Mouse (Mus musculus): ENCODE measurements around the gene Dab1.

The Dab1 gene

GRCm38 (mm10) chr4:103822669-103823068 is 203.5 kb downstream of the Dab1 start:
- in situ Hi-C loops (cut with MboI) = no loop called here

- in situ Hi-C loops (cut with MboI) = no loop called here
These were observed 219.2 kb downstream of the Dab1 start for GRCm38 (mm10) chr4:103838377-103838776.

GRCm38 (mm10) chr4:103839541-103839940 is 220.4 kb downstream of the Dab1 start:
- in situ Hi-C loops (cut with MboI) = no loop called here

- in situ Hi-C loops (cut with MboI) = no loop called here
These were observed 222.0 kb downstream of the Dab1 start for GRCm38 (mm10) chr4:103841126-103841525.

DNA sequence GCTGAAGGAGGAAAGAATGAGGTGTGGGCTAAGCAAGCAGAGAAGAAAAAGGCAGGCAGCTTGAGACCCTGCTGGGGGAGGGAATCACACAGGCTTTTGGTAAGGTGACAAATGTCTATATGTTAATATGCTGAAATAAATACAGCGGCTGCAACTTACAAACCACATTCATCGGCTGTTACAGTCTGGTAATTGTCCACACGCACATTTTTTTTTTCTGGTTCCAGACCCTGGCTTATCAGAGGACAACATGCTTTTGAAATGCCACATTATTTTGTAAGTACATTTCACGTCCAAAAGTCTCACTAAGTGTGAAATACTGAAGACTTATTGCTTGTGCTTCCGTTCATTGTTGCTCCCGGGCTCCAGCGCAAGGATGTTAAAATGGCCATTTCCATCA is 225.5 kb downstream of the Dab1 start:
- in situ Hi-C loops (cut with MboI) = no loop called here

DNA sequence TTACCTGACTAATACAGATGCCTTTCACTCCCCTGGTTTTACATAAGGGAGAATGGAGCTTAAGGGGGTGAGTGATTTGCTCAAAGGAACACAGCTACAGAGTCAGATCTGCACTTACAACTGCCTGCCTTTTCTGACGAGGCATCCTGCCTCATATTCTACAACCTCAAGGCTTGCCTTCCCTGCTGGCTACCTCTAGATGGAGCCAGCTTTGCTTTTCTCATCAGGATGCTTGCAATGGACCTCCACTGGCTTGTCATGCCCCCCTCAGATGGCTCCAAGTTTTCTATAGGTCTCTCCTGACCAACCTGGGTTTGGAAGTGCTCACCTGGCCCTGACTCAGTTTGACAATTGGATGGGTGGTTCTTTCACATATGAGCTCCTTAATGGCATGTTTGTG is 238.0 kb downstream of the Dab1 start:
- in situ Hi-C loops (cut with MboI) = no loop called here

GRCm38 (mm10) chr4:103875564-103875963 is 256.4 kb downstream of the Dab1 start:
- in situ Hi-C loops (cut with MboI) = no loop called here

DNA sequence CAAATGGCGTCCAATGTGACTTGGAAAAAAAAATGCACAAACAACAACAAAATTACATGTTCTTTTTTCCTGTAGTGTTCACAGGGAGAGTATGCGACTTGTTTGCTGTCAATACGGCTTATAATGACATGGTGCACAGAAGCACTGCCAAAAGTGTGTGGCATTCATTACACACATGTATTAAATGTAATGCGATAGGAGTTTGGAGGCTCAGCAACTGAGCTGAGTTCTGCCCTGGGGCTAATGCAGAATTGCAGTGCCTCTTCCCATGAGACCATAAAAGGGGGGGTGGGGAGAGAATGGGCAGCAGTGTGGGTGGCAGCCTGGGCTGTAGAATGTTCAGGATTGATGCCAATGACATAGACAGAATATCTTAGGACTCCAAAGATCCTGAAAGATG is 259.7 kb downstream of the Dab1 start:
- in situ Hi-C loops (cut with MboI) = no loop called here

- in situ Hi-C loops (cut with MboI) = no loop called here
These were observed 262.5 kb downstream of the Dab1 start for GRCm38 (mm10) chr4:103881641-103882040.

DNA sequence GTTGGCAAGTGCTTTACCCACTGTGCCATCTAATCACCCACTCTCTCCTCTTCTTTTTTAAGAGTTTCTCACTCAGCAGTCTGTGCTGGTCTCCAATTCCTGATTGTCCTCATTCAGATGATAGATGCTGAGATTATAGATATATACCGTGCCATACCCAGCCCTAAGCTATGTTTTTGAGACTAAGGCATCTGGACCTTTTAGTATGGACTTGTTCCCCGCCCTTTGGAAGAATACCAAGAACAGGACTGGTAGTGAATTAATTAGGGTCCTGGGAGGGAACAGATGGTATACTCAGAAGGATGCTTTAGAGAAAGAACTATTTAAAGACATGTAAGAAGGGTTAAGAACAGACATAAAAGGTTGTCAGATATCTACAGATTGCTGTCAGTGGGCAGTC is 268.9 kb downstream of the Dab1 start:
- in situ Hi-C loops (cut with MboI) = no loop called here

DNA sequence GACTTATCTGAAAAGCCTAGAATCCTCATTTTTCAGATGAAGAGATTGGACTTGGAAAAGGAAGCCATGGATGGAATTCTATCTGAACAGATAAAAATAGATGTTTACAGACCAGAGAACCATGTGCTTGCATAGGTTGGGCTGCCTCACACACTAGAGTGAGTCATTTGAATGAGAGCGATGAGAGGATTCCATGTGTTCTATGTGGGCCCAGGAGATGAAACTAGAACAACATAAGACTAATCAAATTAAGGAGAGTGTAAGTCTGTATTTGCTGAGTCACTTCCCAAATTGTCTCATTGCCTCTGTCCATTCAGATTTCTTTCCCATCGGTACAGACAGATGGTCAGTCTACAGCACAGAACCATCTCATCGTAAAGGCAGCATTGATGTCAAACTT is 270.0 kb downstream of the Dab1 start:
- in situ Hi-C loops (cut with MboI) = no loop called here

DNA sequence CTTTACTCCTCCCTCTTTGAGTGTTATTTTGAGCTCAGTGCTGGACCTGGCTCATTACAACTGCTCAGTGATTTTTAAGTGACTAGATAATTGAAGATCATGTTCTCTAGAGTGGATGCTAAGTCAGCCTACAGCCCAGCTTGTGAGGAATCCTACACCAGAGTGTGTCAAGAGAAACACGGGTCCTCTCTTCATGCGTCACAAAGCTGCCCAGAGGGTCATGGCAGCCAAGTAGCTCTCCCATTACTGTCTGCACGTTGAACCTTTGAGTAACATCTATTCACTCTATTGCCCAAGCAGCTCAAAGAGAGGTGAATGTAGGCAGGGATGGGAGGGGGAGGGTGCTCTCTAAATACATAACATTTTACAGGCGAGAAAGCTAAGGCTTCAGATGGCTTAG is 277.6 kb downstream of the Dab1 start:
- in situ Hi-C loops (cut with MboI) = no loop called here

- in situ Hi-C loops (cut with MboI) = no loop called here
These were observed 278.5 kb downstream of the Dab1 start for GRCm38 (mm10) chr4:103897702-103898101.

DNA sequence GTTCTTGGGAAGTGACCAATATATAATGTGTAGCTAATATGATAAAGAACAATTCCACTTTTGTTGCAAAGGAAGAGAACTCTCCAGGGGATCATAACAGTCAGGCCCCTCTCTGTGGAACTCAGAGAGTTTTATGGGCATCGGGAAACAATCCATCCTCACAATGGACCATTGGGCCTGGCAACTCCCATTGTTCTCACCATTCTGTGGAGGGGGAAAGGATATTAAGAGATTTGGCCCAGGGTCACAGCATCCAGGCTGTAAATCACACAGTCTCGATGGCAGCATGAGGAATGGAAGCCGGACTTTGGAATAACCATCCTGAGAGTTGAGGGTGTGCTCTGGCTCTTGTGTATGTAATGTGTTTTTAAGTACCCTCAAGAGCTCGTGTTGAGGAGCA is 292.3 kb downstream of the Dab1 start:
- in situ Hi-C loops (cut with MboI) = no loop called here

- in situ Hi-C loops (cut with MboI) = no loop called here
These were observed 292.9 kb downstream of the Dab1 start for GRCm38 (mm10) chr4:103912071-103912470.

DNA sequence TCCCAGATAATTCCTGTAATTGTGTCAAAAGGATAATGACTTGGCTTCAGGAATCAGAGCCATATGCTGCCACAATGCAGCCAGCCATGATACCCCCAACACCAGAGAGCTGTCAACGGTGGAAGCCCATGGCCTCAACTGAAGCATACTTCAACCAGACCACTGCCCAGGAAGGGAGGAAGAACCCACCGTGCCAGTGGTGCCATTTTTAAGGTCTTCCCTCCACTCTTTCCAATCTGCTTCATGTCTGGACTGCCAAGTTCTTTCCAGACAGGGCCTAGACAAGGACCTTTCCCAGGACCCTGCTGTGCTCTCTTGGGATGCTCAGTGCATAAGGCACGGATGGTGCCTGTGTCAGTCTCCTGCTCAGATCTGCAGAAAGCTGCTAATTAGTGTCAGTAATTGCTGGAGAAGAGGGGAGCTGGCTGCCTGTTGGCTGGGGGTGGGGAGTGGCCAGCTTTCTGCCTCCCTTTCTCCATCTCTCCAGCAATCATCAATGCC is 303.3 kb downstream of the Dab1 start:
- in situ Hi-C loops (cut with MboI) = no loop called here

DNA sequence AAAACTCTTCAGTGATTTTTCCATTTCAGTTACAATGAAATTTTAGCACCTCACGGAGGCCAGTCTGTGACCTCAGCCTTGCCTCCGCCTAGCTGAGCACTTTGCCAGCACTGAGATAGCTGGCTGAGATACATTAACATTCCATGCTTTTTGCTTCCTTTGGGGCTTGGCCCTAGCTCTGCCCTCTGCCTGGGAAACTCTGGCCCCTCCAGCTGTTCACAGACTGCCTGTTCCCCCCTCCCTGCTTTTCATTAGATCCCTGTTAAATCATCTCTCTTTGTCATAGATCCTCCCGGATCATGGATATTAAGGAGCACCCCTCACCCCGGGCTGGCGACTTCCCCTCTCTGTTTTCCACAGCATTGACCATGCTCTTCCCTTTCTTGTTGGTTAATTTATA is 307.5 kb downstream of the Dab1 start:
- in situ Hi-C loops (cut with MboI) = no loop called here

DNA sequence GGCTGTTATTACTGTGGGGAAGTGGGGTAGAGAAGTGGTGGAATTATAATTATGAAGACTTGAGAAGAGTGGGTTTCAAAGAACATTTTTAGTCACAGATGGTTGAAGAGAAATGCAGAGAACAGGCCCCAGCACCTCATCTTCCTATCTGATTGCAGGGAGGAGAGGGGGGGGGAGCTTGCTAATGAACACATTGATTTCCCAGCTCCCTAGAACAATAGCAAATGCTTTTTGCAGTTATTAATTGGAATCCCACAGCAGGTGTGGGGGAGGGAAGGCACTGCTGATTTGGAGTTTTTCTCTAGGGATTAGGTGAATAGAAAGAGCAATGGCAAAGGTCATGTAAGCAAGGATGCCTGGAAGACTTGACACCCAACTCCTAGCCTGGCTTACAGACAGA is 310.5 kb downstream of the Dab1 start:
- in situ Hi-C loops (cut with MboI) = no loop called here

GRCm38 (mm10) chr4:103934364-103934763 is 315.2 kb downstream of the Dab1 start:
- in situ Hi-C loops (cut with MboI) = no loop called here

DNA sequence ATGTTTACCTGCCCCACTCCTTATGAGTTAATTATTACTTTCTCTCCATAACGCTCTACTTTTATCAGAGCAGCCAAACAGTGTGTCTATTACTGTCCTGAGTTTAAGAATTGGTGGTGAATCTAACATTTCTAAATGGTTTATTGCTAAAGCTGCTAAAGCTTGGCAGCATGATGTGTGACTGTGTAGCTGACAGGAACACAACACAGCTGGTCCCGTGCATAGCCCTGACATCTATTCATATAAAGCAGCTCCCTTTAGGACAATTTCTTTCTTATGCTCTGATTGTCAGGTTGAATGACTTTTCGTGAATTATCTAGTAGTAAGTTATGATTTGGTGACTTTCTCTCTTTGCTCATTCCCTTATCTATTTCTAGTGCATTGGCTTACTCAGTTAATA is 329.1 kb downstream of the Dab1 start:
- in situ Hi-C loops (cut with MboI) = no loop called here

DNA sequence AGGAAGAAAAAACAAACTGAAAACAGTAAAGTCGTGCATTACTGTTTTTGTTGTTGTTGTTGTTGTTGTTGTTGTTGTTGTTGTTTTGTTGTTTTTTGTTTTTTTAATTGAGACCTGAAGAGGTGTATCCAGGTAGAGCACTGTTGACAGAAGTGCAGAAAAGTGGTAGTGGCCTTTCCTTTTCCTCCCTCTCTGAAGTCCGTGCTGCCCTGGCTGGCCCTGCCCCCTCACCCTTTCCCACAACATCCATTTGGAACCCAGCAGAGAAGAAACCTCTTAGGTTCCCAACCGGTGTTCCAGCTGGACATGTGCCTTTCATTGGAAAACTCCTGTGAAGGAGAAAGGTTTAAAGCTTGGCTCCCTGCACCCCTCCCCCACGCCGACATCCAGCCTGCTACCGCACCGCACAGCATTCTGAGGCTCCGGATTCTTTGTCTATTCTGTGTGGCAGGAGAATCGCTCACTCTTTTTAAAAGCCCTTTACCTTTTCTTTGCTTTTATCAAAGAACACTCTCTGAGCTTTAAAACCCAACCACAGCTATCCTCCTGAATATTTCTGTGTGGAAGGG is 334.6 kb downstream of the Dab1 start:
- in situ Hi-C loops (cut with MboI) = no loop called here

DNA sequence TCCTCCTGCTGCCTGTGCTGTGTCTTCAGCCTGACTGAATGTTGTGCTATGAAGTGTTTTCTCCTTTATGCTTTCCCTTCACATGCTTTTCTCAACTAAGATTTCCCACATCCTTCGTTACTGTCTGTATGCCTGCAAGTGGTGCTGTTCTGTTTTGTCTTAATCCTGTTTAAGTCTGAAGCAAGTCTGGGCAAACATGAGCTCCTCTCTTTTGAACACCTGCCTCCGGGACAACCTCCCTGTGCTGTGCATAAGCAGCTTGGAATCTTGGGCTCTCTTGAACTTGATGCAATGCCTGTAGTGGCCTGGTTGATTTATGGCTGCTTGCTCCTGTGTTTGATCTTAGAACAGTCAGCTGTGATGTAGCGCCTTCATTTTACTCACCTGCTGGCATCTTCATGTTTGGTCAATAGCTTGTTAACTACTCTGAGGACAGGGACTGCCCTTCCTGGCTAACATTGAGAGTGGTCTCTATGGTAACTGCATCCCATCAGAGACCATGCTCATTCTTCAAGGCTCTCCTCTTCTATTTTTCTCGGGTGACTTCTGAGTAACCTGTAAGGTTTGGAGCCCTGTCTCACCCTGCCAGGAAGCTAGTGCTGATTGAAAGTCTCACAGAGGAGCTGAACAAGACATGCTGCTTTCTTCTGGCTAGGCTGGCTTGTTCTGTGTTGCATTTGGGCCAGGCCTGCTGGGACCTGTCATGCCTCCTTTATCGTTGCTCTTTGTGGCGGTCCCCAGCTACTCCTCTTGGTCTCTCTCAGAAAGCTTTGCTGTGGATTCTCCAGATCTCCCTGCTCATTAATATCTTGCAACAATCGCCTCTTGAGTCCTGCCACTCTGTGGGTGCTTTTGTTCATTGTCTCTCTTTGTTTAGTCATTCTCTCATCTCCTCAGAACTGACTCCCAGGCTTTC is 342.2 kb downstream of the Dab1 start:
- in situ Hi-C loops (cut with MboI) = no loop called here

DNA sequence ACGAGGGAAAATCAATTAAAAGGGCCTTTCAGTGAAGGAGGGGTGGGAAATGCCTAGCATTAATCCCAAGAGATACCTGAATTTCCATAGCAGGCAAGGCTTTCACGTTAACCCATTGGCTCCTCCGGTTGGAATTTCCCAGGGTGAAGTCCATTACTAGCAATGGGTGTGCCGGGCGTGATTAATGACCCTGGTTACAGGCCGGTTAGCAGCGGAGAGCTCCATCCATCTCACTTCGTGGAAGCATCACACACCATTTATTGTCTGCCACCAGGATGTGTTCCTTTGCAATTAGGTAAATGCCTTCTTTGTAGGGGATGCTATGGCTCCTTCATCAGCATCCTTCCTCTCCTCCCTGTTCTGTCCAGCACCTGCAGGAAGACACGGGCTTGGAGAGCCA is 350.7 kb downstream of the Dab1 start:
- in situ Hi-C loops (cut with MboI) = no loop called here
